13 mouse cellular contexts compared by ENCODE assay signal in genomic region chr8:61780652-61781257, GRCm38 (mm10).
"Had no signal": no experiment of that assay in that cellular context is flagged by ENCODE, and none has a peak within 500 bp of the region (broad histone marks: within the 10 kb centered on the region; RNA-seq: fewer than 3 reads in every experiment).

No protein-coding gene starts in this region.

- DNase-seq: kidney, postnatal 10 days; kidney, postnatal 36 days; layer of hippocampus, postnatal 36 days; left cerebral cortex, postnatal 4 days; liver, postnatal 0 days; lung, embryonic 14.5 days; retina, postnatal 1 day; right cerebral cortex, postnatal 25 days; spleen, adult 18-20 months; thymus, postnatal 25 days had no signal

- ATAC-seq: liver, postnatal 0 days; lung, postnatal 0 days; midbrain, embryonic 13.5 days; midbrain, embryonic 16.5 days had no signal
